Mouse (Mus musculus): ENCODE measurements at regions not wholly inside any gene's neighbourhood (a gene's known extent, or its start where the extent isn't known, plus 50 kb on each side); places are given as distances from the start of the nearest gene placed in this dataset.
A peak's percentile ranks its signal among the peaks of the same experiment; 100 is the strongest.

DNA sequence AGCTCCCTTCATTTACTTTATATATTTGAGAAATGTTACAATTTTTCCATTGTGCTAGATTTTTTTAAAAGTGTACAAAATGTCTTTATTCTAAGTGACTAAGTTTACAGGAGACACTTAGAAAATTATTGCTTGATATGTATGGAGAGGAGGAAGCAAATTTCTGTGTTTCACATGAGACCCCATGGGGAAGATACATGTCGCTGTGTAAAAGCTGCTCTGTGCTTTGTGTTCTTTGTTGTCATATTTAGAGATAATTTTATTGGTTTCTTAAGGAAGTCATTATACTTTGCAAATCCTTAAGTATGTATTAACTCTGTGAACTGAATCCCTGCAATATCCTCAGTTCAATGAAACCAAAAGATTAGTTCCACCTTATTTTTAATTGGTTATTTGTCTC lies 406.0 kb upstream of the 1700003H04Rik start:
- H3K4me2 ChIP-seq (ENCODE audit: low read length): no peak overlapping the region
- no peak overlapping the region for H3K4me3 ChIP-seq (replicated peaks; ENCODE audit: low read length)
- no peak overlapping the region for H3K27ac ChIP-seq (ENCODE audit: low read length)
- WGBS: 32% methylated on average over 1 of the region's 1 CpGs
- ATAC-seq: no peak
- no peaks in the 10 kb centered on the region for H3K27me3 ChIP-seq (replicated peaks; ENCODE audit: control insufficient read depth, insufficient read depth, low read length)
- no peaks in the 10 kb centered on the region for H3K9me3 ChIP-seq (ENCODE audit: control insufficient read depth, low read length)
- no peaks in the 10 kb centered on the region for H3K36me3 ChIP-seq (ENCODE audit: control insufficient read depth, insufficient read depth)
- 0 out of 2 replicates have a peak, but pooled peaks cover 2% of the 10 kb centered on the region for H3K4me1 ChIP-seq (replicated peaks; ENCODE audit: control insufficient read depth, insufficient read depth, low read length)
- no peak overlapping the region for H3K9ac ChIP-seq (replicated peaks; ENCODE audit: low read depth, low read length)

DNA sequence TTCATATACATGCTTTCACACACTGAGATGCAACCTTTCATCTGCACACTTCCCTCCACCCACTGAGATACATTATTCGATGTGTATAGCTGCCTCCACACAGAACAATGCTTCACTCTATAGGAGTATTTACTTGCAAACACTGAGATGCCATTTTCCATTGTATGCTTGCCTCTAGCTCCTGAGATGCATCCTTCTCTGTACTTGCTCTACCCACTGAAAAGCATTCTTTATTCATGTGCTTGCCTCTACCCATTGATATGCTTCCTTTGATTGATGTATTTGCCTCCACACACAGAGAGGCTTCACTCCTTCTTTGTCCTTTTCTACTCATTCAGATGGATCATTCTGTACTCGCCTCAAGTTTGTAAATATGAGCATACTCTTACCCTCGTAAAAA lies 405.6 kb upstream of the 1700003H04Rik start:
- ATAC-seq: no peak; the same call in 1 of the 2 replicates
- no peak overlapping the region for H3K27ac ChIP-seq (ENCODE audit: low read length)
- 19% methylated on average over 3 of the region's 3 CpGs for WGBS
- 0 out of 2 replicates have a peak, but pooled peaks cover 2% of the 10 kb centered on the region for H3K4me1 ChIP-seq (replicated peaks; ENCODE audit: control insufficient read depth, insufficient read depth, low read length)
- no peaks in the 10 kb centered on the region for H3K36me3 ChIP-seq (ENCODE audit: control insufficient read depth, insufficient read depth)
- no peak overlapping the region for H3K4me2 ChIP-seq (ENCODE audit: low read length)
- no peak overlapping the region for H3K4me3 ChIP-seq (replicated peaks; ENCODE audit: low read length)
- H3K27me3 ChIP-seq (replicated peaks; ENCODE audit: control insufficient read depth, insufficient read depth, low read length): no peaks in the 10 kb centered on the region
- H3K9me3 ChIP-seq (ENCODE audit: control insufficient read depth, low read length): no peaks in the 10 kb centered on the region
- H3K9ac ChIP-seq (replicated peaks; ENCODE audit: low read depth, low read length): no peak overlapping the region

DNA sequence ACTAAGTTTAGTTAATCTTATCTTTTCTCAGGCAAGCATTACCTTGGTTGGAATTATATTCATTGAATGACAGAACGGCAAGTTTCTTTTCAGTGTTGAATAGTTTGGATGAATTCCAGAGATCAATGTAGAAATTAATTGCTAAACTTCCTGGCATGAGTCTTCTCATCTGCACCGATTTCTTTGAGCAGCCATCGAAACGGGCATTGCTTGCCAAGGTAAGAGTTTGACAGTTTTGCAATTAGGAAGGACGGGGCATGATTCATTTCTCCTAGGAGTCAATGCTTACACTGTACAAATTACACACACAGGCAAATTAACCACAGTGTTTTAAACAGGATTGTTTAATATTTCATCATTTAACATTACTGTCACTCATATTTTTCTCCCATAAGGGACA lies 404.5 kb upstream of the 1700003H04Rik start:
- WGBS: 40% methylated on average over 5 of the region's 5 CpGs
- H3K4me2 ChIP-seq (ENCODE audit: low read length): no peak overlapping the region
- ATAC-seq: no peak
- no peak overlapping the region for H3K27ac ChIP-seq (ENCODE audit: low read length)
- no peaks in the 10 kb centered on the region for H3K36me3 ChIP-seq (ENCODE audit: control insufficient read depth, insufficient read depth)
- H3K9me3 ChIP-seq (ENCODE audit: control insufficient read depth, low read length): no peaks in the 10 kb centered on the region
- H3K4me1 ChIP-seq (replicated peaks; ENCODE audit: control insufficient read depth, insufficient read depth, low read length): 0 out of 2 replicates have a peak, but pooled peaks cover 2% of the 10 kb centered on the region
- H3K4me3 ChIP-seq (replicated peaks; ENCODE audit: low read length): no peak overlapping the region
- H3K27me3 ChIP-seq (replicated peaks; ENCODE audit: control insufficient read depth, insufficient read depth, low read length): no peaks in the 10 kb centered on the region
- no peak overlapping the region for H3K9ac ChIP-seq (replicated peaks; ENCODE audit: low read depth, low read length)

DNA sequence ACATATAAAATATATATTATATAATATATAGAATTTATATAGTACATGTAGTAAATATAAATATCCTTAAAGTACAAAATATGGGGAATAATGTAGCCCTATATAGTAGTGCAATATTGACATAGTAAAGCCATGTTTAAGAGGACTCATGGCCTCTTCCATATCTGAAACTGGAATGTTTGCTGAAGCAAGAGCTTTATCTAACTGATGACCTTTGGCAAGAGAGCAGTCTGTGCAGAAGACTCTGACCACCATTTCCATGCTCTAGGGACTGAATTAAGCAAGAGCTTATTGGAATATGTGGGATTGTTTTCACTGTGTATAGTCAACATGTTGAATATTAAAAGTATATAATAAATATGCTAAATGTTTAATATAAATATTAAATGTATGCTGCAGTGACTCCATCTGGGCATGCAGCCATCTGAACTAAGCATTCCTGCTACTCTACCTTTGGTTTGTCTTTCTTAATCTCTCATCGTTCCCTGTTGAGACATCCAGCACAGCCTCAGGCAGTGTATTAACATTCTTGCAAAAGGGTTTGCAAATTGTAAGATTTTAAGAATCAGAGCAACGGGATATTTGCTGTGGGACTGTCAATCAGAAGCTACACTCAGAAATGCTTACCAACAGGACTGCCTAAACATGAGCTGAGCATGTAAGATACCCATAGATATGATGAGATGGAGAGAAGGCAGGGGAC lies 354.4 kb upstream of the 1700003H04Rik start:
- no peak overlapping the region for H3K27ac ChIP-seq (ENCODE audit: low read length)
- no peak overlapping the region for H3K4me2 ChIP-seq (ENCODE audit: low read length)
- H3K27me3 ChIP-seq (replicated peaks; ENCODE audit: control insufficient read depth, insufficient read depth, low read length): no peaks in the 10 kb centered on the region
- no peaks in the 10 kb centered on the region for H3K36me3 ChIP-seq (ENCODE audit: control insufficient read depth, insufficient read depth)
- no peak overlapping the region for H3K9ac ChIP-seq (replicated peaks; ENCODE audit: low read depth, low read length)
- ATAC-seq: no peak
- WGBS: 85% methylated on average over 2 of the region's 2 CpGs
- H3K4me1 ChIP-seq (replicated peaks; ENCODE audit: control insufficient read depth, insufficient read depth, low read length): no peaks in the 10 kb centered on the region
- no peak overlapping the region for H3K4me3 ChIP-seq (replicated peaks; ENCODE audit: low read length)
- H3K9me3 ChIP-seq (ENCODE audit: control insufficient read depth, low read length): no peaks in the 10 kb centered on the region

DNA sequence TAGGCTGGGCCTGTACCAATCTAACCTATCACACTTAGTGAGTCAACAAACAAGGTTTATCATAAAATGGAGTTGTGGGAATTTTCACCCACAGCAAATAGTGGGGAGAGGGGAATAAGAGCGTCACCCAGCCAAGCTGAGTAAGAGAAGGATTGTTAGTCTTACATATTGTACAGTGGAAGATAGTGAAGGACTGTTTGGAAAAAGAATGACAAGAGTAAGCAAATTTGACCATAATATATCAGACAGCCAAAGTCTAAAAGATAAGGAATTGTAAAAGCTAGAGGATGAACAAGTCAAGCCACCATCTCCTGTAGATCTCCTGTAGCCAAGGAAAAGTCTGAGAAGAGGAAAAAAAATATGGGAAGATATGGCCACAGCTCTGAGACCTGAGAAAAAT lies 351.8 kb upstream of the 1700003H04Rik start:
- no peak overlapping the region for H3K9ac ChIP-seq (replicated peaks; ENCODE audit: low read depth, low read length)
- no peaks in the 10 kb centered on the region for H3K4me1 ChIP-seq (replicated peaks; ENCODE audit: control insufficient read depth, insufficient read depth, low read length)
- H3K4me3 ChIP-seq (replicated peaks; ENCODE audit: low read length): no peak overlapping the region
- no peaks in the 10 kb centered on the region for H3K27me3 ChIP-seq (replicated peaks; ENCODE audit: control insufficient read depth, insufficient read depth, low read length)
- WGBS: 91% methylated on average over 1 of the region's 1 CpGs
- no peak overlapping the region for H3K4me2 ChIP-seq (ENCODE audit: low read length)
- no peak overlapping the region for H3K27ac ChIP-seq (ENCODE audit: low read length)
- no peaks in the 10 kb centered on the region for H3K36me3 ChIP-seq (ENCODE audit: control insufficient read depth, insufficient read depth)
- ATAC-seq: no peak
- no peaks in the 10 kb centered on the region for H3K9me3 ChIP-seq (ENCODE audit: control insufficient read depth, low read length)

DNA sequence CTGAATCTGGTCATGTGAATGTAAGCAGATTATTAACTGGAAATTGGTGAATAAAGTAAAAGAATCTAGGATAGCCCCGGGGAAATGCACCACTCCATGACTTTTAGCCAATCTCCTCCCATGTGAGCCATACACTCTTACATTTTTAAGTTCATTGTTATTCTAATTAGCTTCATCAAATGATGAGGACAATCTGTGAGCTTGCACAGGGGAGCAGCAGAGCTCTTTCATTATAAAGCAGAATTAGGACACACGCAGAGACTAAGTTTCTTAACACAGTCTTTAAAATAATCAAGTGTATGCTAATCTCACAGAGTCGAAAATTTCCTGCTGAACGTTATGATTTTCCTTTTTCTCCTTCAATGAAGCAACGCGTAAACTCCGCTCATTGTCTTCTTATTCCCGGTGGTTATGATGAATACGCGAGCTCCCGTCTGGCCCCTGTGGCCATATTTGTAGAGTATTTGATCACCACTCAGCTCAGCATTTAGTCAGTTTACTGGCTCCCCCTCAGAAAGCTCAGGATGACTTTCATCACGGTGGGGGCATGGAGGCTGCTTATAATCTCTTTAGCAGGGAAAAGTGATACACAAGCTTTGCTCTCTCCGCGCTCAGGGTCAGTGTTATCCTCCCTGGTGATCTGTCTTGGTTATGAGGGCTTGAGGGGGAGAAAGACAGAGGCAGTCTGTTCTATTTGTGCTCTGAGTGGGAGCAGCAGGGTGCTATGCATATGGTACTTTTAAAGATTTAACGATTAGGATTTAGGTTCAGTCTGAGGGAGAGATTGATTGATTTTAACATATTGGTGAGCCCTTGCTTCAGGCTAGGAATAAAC lies 350.1 kb upstream of the 1700003H04Rik start:
- H3K4me2 ChIP-seq (ENCODE audit: low read length): peak overlapping the region; percentile 36
- 39% methylated on average over 15 of the region's 15 CpGs for WGBS
- no peak overlapping the region for H3K9ac ChIP-seq (replicated peaks; ENCODE audit: low read depth, low read length)
- peak; percentile 59 for ATAC-seq
- peak overlapping the region; percentile 11; the same call in 1 of the 2 replicates for H3K4me3 ChIP-seq (replicated peaks; ENCODE audit: low read length)
- H3K9me3 ChIP-seq (ENCODE audit: control insufficient read depth, low read length): no peaks in the 10 kb centered on the region
- H3K27me3 ChIP-seq (replicated peaks; ENCODE audit: control insufficient read depth, insufficient read depth, low read length): no peaks in the 10 kb centered on the region
- H3K4me1 ChIP-seq (replicated peaks; ENCODE audit: control insufficient read depth, insufficient read depth, low read length): no peaks in the 10 kb centered on the region
- H3K27ac ChIP-seq (ENCODE audit: low read length): no peak overlapping the region
- no peaks in the 10 kb centered on the region for H3K36me3 ChIP-seq (ENCODE audit: control insufficient read depth, insufficient read depth)

DNA sequence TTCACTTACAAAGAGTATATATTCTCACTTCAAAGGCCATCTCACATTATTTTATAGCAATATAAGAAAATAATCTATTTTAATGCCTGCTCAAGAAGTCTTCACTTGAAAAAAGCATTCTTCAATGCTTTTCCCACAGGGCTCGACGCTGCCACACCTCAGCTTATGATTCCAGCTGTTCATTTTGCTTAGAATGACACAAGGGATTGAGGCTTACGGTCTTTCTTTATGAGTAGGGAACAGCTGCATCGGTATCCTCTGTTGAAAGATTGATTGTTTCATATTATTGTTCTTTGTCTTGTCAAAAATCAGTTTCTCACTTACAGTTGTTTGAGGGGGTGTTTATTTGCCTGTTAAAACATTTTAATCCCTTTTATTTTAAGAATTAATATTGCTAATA lies 328.0 kb upstream of the 1700003H04Rik start:
- Histone ChIP-seq H3K9me3 (ENCODE audit: control insufficient read depth, low read length) (no peaks in the 10 kb centered on the region), H3K27me3 (replicated peaks; ENCODE audit: control insufficient read depth, insufficient read depth, low read length) (no peaks in the 10 kb centered on the region), H3K4me1 (replicated peaks; ENCODE audit: control insufficient read depth, insufficient read depth, low read length) (no peaks in the 10 kb centered on the region), H3K9ac (replicated peaks; ENCODE audit: low read depth, low read length) (no peak overlapping the region), H3K4me3 (replicated peaks; ENCODE audit: low read length) (no peak overlapping the region), H3K36me3 (ENCODE audit: control insufficient read depth, insufficient read depth) (no peaks in the 10 kb centered on the region), H3K27ac (ENCODE audit: low read length) (no peak overlapping the region), H3K4me2 (ENCODE audit: low read length) (no peak overlapping the region)
- no peak for ATAC-seq
- 90% methylated on average over 4 of the region's 4 CpGs for WGBS

Data from forebrain, embryonic 16.5 days (tissue).